Mouse (Mus musculus) G1E-ER4 (cell line): Measurements from ENCODE around the gene Rad52. TPM values are rescaled to one million over a fixed set of nuclear protein-coding genes. Genes with fewer than 3 reads are reported as not detected.

Experiments used
- GATA1 ChIP-seq: IDR thresholded peaks from one replicate; pipeline ENCODE4 v1.8.0; 2012; ENCODE audit warnings: low read length, inconsistent platforms
- polyA plus RNA-seq: library from polyadenylated mRNA; stranded (reverse); fragments of >175 nt; gene quantifications from 2 replicates; pipeline ENCODE4 v1.2.3, GENCODE M21; 2012

Rad52 gene
- polyA plus RNA-seq, 1 experiment: 23.2 TPM

DNA sequence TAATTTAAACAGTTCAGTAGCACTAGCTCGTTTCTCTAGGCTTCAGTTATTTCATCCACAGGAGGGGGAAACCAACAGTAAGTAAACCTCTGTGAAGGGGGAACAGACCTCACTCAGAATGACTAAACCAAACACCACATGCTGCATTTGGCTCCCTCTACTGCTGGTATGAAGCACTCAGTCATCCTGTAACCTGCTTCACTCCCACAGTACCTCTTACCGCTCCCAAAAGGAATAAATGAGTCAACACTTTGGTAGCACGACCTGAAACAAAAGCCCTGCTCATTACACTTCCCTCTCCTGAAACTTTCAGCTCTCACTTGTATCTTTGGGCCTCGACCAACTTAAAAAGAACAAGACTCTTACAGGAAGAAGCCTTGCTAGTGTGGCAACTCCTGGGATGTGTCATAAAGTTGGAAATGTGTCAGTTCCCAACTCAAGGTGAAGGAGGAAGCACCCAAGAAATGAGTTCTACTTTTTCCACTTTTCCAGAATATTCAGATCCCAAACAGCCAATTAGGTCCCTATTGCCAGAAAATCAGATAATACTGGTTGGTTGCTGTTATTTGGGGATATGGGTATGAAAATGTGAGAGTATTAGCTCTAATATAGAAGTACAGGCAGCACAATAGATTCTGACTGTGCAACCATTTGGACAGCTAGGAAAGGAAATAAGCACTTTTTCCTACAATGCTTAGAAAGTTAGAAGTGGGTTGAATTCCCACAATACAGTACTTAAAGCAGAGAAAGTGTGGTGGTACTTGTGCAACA is 21.9 kb downstream of the Rad52 start:
- no peak for TF ChIP-seq GATA1

Other genes starting within 250 kb of the Rad52 start
- gene Erc1, start 54.5 kb upstream of the Rad52 start, polyA plus RNA-seq: 2.5 and 2.7 TPM in 2 replicates
- 48.3 and 55.6 TPM in 2 replicates for gene Wnk1, start 136.0 kb downstream of the Rad52 start, polyA plus RNA-seq
- gene Ninj2, start 190.7 kb downstream of the Rad52 start, polyA plus RNA-seq: not detected in 2 replicates